Mouse (Mus musculus) midbrain, postnatal 0 days (tissue): ENCODE data around the gene Magi3. TPM values are rescaled to one million over a fixed set of nuclear protein-coding genes. Genes with fewer than 3 reads are reported as not detected.

Experiments used
- ATAC-seq: fragments of 200-750 bp; cut with Nextera tagmentation; 2 replicates; pipeline ENCODE4 v1.8.0; 2017; ENCODE audit warnings: moderate number of reproducible peaks, mild to moderate bottlenecking, moderate TSS enrichment, moderate library complexity; ENCODE audit not compliant: low FRiP score
- DNase-seq: peaks from one replicate; pipeline ENCODE4 v3.0.0-alpha.2; 2015; ENCODE audit warnings: low spot score
- H3K27ac ChIP-seq: fragments of 300-500 bp; sonication (generic); 2 replicates; pipeline ENCODE4 v1.5.1; 2014; ENCODE audit warnings: low read depth, mild to moderate bottlenecking, low read length, mixed read lengths
- H3K27me3 ChIP-seq: fragments of 300-500 bp; sonication (generic); 2 replicates; pipeline ENCODE4 v1.6.1; 2014; ENCODE audit warnings: low read length, control low read depth, mixed read lengths; ENCODE audit not compliant: insufficient read depth
- H3K36me3 ChIP-seq: fragments of 300-500 bp; sonication (generic); 2 replicates; pipeline ENCODE4 v1.6.1; 2014; ENCODE audit warnings: low read length, control low read depth, mixed read lengths; ENCODE audit not compliant: insufficient read depth
- H3K4me1 ChIP-seq: fragments of 300-500 bp; sonication (generic); 2 replicates; pipeline ENCODE4 v1.6.1; 2014; ENCODE audit warnings: mild to moderate bottlenecking, control low read depth, antibody characterized with exemption, low read length, mixed read lengths; ENCODE audit not compliant: insufficient read depth
- H3K4me2 ChIP-seq: fragments of 300-500 bp; sonication (generic); 2 replicates; pipeline ENCODE4 v1.6.1; 2014; ENCODE audit warnings: low read depth, mild to moderate bottlenecking, low read length, mixed read lengths; ENCODE audit not compliant: poor library complexity, severe bottlenecking
- H3K4me3 ChIP-seq: fragments of 300-500 bp; sonication (generic); 2 replicates; pipeline ENCODE4 v1.5.1; 2014; ENCODE audit warnings: low read depth, mild to moderate bottlenecking, low read length, moderate library complexity
- H3K9ac ChIP-seq: fragments of 300-500 bp; sonication (generic); replicated peaks from 2 replicates; pipeline ENCODE4 v1.6.1; 2014; ENCODE audit warnings: mild to moderate bottlenecking, low read length, moderate library complexity, mixed read lengths; ENCODE audit not compliant: poor library complexity, severe bottlenecking
- H3K9me3 ChIP-seq: fragments of 300-500 bp; sonication (generic); 2 replicates; pipeline ENCODE4 v1.6.1; 2016; ENCODE audit warnings: low read length, control low read depth
- CTCF ChIP-seq: IDR thresholded peaks from 2 replicates; pipeline ENCODE4 v1.5.1; 2016; ENCODE audit warnings: antibody characterized with exemption, mild to moderate bottlenecking
- WGBS: fragments of 180-500 bp; shearing (Covaris S2); extraction: QIAGEN DNeasy Blood & Tissue Kit; methylation state at CpG from one replicate; pipeline ENCODE4 v1.1.7; 2014; 5-methylcytosine and 5-hydroxymethylcytosine counted together
- polyA plus RNA-seq: library from polyadenylated mRNA; unstranded; fragments of >200 nt; fragmentation: Nextera tagmentation; extraction: Ambion mirVana; gene quantifications from 2 replicates; pipeline ENCODE4 v1.2.1, GENCODE M21; 2015
- total RNA-seq: library from RNA; depleted of rRNA; stranded (reverse); fragments of >200 nt; gene quantifications from 2 replicates; pipeline ENCODE4 v1.2.3, GENCODE M21; 2014

Gene Magi3
- total and polyA plus RNA-seq, 2 experiments from 2014 or later = 3.1 to 17.0 TPM

DNA sequence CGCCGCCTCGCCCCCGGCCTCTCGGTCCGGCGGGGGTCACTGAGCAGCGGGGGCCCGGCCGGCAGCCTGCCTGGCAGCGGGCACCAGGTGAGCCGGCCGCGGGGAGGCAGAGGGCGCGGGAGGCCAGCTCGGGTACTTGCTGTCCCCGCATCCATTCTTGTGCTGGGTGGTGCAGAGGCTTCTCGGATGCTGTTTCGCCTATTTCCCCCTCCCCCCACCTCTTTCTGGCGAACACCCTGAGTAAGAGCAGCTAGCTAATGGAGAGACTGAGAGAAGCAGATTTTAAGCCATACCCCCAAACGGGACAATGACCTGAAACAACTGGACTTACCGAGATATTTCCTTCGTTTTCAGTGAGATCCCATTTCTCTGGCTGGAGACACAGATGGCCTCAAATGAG lies 251.5 kb downstream of the Magi3 start:
- peak overlapping the region; percentile 96 for H3K27ac ChIP-seq
- DNase-seq (peak; percentile 60), ATAC-seq (peak; percentile 80)
- H3K36me3 ChIP-seq = no peaks in the 10 kb centered on the region; the same call in 1 of the 2 replicates
- H3K9me3 ChIP-seq = no peaks in the 10 kb centered on the region
- peak overlapping the region; percentile 76 for H3K4me3 ChIP-seq
- no peaks in the 10 kb centered on the region for H3K27me3 ChIP-seq
- H3K4me2 ChIP-seq = peak overlapping the region; percentile 77
- peak overlapping the region; percentile 72 for H3K9ac ChIP-seq
- peaks cover 5% of the 10 kb centered on the region; the same call in 1 of the 2 replicates for H3K4me1 ChIP-seq
- WGBS = under 1% methylated on average over 23 of the region's 24 CpGs
- no peak for TF ChIP-seq CTCF

DNA sequence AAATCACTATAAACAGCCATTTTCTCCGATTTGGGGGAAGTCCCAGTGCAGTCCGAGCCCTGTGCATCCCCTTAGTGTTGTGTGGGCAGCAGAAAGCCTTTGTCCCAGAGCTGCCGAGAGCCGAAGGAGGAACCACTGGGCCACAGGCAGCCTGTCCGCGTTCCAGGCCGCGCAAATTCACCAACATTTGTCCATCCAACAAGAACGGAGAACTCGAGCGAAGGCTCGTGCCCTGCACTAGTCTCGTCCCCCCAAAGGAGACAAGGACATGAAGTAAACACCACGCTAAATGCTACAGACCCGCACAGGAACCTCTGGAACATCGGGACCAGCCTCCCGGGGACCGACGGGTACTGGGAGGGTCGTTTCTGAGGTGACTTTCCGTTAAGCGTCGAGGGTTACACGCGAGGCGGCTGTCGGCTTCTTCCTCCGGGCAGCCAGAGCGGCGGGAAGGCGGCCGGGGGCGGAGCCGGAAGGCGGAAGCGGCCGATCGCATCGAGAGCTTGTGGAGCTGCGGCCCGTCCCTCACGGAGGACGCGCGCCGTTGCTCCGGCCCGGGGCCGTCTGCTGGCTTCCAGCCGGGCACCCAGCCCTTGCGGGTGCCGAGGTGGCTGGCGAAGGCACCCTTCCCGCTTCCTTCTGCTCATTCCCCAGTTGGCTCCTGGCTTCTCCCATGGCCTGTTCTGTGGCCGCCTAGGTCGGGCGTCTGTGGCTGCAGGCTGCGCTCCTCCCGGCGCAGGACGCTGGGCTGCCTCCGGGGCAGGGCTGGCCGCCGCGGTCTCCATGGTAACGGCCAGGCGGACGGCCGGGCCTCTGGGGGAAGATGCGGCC lies 252.1 kb downstream of the Magi3 start, which contains the start of gene Phtf1:
TSS of gene Phtf1 (plus strand) at position 250 of the 831 bp plus-strand sequence.
- Histone ChIP-seq H3K27me3 (no peaks in the 10 kb centered on the region), H3K4me2 (peak within 1 kb of the TSS; percentile 77), H3K4me1 (peaks cover 5% of the 10 kb centered on the region; the same call in 1 of the 2 replicates), H3K9ac (peak within 1 kb of the TSS; percentile 72), H3K4me3 (peak within 1 kb of the TSS; percentile 76), H3K27ac (peak within 1 kb of the TSS; percentile 96), H3K36me3 (no peaks in the 10 kb centered on the region; the same call in 1 of the 2 replicates), H3K9me3 (no peaks in the 10 kb centered on the region)
- DNase-seq = peak; percentile 84
- ATAC-seq = peak; percentile 94
- TF ChIP-seq CTCF = no peak
- 1% methylated on average over 63 of the region's 70 CpGs for WGBS

DNA sequence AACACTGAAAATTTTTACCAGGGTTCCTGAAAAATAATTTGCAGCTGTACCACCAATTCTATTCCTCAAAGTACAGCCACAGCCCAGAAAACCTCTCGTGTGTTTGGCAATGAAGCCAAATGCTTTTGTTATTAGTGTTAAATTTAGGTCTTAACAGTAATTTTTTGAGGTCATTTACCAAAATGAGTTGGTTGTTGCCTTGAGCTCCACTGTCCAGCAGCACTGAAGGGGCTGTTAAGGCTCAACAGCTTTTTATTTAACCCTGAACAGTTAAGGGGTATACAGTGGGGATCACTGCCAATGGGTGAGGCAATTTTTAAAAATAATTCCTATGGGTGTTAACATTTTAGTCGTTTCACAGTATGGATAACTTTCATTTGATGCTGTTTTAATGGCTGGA lies 252.9 kb downstream of the Magi3 start:
- ATAC-seq (no peak), DNase-seq (no peak)
- WGBS = 20% methylated on average over 2 of the region's 2 CpGs
- H3K27me3 ChIP-seq = no peaks in the 10 kb centered on the region
- H3K9ac ChIP-seq = peak overlapping the region; percentile 72; the same call in 1 of the 2 replicates
- no peak for TF ChIP-seq CTCF
- H3K4me1 ChIP-seq = peaks cover 5% of the 10 kb centered on the region; the same call in 1 of the 2 replicates
- peak overlapping the region; percentile 96 for H3K27ac ChIP-seq
- H3K4me3 ChIP-seq = peak overlapping the region; percentile 76
- H3K36me3 ChIP-seq = 0 out of 2 replicates have a peak, but pooled peaks cover 2% of the 10 kb centered on the region
- no peaks in the 10 kb centered on the region for H3K9me3 ChIP-seq
- peak overlapping the region; percentile 77 for H3K4me2 ChIP-seq
